Mouse (Mus musculus) lung, postnatal 0 days (tissue): Measurements from ENCODE around the gene Baiap2l1.

ENCODE experiments used
- CTCF ChIP-seq: IDR thresholded peaks from 2 replicates; pipeline ENCODE4 v1.5.1; 2016; ENCODE audit warnings: antibody characterized with exemption, mild to moderate bottlenecking
- EP300 ChIP-seq: IDR thresholded peaks from 2 replicates; pipeline ENCODE4 v1.6.1; 2016; ENCODE audit warnings: antibody characterized with exemption, mild to moderate bottlenecking, control low read depth

- TF ChIP-seq CTCF (no peak), EP300 (no peak)
These were observed 113.9 kb downstream of the Baiap2l1 start, which contains the start of gene Bri3 for GRCm38 (mm10) chr5:144243901-144244487.
